Mouse (Mus musculus): ENCODE results near the gene Slc18a2.

Slc18a2 gene

GRCm38 (mm10) chr19:59260718-59261442, at the start of gene Slc18a2:
TSS of gene Slc18a2 (plus strand) at chr19:59260896.
- DNase-seq, result no peak

GRCm38 (mm10) chr19:59216891-59217290, 43.8 kb upstream of the Slc18a2 start:
- no peak for DNase-seq

DNA sequence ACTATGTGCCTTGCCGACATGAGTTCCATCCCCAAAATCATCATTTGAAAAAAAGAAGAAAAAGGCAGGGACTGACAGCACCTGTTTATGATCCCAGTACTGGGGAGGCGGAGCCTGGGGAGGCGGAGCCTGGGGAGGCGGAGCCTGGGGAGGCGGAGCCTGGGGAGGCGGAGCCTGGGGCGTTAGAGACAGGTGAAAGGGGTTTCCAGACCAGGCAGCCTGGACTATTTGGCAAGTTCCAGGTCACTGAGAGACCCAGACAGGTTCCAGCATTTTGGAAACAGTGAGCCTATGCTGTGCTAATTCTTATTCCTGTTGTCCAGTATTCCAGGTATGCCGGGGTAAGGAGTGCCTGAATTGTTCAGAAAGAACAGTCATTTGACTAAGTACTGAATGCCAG, 41.7 kb upstream of the Slc18a2 start, which contains the start of gene Kcnk18:
TSS of gene Kcnk18 (plus strand) at position 224 of the 400 bp plus-strand sequence.
- no peak for DNase-seq

DNA sequence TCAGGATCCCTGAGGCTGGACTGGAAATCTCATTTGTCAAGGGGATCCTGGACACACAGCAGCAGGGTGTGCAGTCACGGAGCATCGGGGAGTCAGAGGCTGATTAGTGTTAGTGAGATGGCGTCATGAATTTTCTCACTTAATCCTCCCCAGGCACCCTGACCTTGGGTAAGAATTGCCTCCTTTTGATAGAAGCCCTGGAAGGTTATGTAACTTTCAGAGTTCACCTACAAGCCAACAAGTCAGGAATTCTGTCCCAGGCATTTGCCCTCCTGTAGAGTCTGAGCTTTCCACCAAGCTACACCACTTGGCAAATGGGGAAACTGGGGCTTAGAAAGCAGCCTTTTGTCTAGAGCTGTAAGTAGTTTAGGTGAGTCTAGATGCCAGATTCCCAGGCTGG, 39.6 kb upstream of the Slc18a2 start:
- DNase-seq, result no peak

GRCm38 (mm10) chr19:59228376-59228775, 32.3 kb upstream of the Slc18a2 start:
- DNase-seq, result no peak

- no peak for DNase-seq
Measured at GRCm38 (mm10) chr19:59232786-59233185, 27.9 kb upstream of the Slc18a2 start.

GRCm38 (mm10) chr19:59235001-59235400, 25.7 kb upstream of the Slc18a2 start:
- no peak for DNase-seq

- DNase-seq, result no peak
Measured at GRCm38 (mm10) chr19:59236046-59236445, 24.6 kb upstream of the Slc18a2 start.

DNA sequence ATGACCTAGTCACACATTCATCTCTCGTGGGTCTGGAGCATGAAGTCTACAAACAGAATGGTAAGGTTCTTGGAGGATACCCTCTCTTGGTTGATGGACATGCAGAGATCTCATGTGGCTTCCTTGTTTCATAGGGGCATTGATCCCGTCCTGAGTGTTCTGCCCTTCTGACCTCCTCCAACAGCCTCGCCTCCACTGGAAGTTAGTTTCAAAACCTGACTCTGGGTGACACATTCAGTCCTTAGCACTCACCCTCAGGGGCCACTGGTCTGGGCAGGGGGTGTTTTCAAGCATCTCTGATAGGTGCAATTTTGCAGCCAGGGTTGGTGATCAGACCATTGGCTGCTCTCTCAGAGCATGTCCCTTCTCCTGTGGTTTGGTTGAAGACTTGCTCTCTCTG, 22.1 kb upstream of the Slc18a2 start:
- no peak for DNase-seq

DNA sequence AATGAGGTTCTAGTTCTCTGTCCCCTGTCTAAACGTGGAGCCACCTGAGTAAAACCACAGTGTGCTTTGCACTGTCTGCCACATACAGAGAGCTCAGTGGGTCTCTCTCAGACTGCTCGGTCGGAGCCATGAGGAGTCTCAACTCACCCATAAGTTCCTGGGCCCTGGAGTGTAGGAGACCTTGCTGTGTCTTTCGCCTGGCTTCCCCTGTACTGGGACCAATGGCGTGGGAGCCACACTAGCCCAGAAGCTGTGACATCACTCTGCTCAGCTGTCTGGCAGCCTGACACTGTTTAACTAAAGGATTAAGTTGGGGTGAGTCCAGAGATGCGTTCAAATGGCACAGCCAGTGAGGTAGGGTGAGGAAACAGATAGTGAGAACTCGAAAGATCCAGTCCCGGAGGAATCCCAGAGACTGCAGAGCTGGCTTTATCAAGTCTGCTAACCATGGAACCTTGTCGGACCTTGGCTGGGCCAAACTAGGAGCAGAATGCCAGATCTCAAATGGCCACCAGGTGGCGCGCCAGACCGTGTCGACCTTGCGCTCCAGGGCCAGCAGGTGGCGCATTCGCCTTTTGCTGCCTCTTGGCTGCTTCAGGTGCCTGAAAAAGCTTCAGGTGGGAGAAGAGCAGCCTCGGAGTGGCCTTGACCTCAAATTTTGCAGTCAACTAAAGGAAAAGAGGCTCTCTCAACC, 21.4 kb upstream of the Slc18a2 start:
- DNase-seq, result peak; percentile 76

DNA sequence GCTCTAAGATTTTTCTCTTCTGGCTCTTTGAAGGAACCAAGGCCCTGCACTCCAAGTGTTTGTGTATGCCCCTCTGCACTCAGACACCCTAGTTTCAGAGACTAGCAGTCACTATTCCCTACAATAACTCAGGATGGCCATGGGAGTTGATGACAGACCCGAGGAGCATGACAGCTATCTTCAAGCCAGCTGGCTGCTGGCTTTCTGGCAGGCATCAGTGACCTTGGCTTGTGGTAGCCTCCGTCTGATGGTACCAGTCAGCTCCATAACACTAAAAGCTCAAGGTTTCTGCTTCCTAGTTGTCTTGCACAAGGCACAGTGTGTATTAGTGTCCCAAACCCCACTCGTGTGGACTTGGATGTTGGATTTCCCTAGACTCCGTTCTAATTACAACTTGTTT, 18.7 kb upstream of the Slc18a2 start:
- DNase-seq, result no peak

DNA sequence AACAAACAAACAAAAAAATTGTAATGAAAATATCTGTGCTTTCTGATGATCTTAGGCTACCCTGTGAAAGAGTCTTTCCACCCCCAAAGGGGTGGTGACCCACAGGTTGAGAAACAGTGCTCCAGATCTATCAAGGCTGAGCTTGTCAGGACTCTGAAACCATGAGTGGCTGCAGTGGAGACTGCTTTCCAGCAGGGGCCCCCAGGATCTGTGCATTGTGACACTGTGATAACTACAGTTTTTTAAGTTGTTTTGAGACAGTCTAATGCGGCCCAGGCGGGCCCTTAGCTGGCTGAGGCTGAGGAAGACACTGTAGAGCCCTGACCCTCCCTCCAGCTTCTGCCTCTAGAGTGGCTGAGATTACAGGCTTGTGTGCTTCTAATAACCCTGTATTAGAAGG, 17.6 kb upstream of the Slc18a2 start:
- DNase-seq, result no peak

GRCm38 (mm10) chr19:59248144-59248543, 12.6 kb upstream of the Slc18a2 start:
- no peak for DNase-seq

DNA sequence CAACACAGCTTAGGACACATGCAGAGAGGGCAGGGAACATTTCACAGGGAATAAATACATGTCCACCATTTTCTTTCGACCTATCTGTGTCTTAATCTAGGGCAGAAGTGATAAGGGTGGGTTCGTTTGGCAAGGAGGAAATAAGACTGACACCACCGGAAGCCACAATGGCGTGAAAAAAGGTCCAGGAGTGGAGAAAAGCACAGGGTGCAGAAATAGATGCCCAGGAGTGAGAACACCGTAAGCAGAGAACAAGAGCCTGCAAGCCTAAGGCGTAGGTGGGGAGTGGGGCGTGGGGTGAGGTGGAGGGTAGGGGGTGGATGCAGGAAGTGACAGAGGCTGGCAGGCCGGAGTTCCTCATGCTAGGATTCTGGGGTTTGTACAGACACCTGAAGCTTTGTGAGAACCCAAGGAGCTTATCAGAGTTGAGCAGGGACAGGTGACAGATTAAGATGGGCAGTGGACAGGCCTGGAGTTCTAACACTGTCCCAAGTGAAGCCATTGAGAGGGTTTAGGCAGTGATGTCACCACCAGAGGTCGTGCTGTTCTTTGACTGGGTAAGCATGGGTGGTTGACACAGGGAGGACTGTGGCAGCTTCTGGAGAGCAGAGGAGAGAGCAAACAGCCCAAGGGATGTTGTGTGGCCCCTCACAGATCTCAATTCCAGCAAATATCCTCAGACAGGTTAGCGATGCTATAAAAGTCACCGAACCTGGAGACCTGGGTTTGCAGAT, 12.0 kb upstream of the Slc18a2 start:
- DNase-seq, result no peak

- no peak for DNase-seq
Measured at GRCm38 (mm10) chr19:59252651-59253050, 8.0 kb upstream of the Slc18a2 start.

DNA sequence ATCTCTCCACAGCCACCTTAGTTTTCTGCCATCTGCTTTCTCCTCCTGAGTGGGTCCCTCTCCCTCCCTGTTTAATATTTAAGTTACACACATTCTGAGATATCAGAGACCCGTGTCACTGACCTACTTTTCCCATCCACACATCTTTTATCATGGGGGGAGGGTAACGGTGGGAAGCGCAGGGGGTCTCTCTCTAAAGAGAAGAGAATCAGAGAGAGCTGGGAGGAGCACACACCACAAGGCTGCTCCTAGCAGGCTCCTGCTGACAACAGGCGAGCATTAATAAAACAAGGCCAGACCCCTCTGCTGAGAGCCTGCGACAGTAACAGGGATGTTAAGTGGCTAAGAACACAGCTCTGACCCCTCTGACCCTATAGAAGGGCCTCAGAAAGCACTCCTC, 1.1 kb upstream of the Slc18a2 start:
- no peak for DNase-seq

DNA sequence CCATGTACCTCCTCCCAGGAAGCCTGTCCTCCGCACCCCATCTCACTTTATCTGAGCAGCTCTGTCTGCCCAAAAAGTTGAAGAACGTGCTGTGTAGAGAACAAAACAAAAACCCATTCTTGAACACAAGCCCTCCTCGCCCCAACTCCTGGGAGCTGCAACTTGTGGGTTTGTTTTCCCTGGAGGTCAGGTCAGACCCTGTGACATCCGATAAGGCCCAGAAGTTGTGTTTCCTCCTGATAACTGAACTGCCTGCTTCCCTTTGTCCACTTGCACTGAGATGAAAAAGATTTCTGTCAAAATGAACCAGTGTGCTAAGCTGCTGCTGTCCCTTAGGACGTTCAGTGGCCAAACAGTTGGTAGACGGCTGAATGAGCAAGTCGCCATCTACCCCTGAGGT, 908 bp downstream of the Slc18a2 start:
- DNase-seq, result no peak

GRCm38 (mm10) chr19:59263171-59263570, 2.5 kb downstream of the Slc18a2 start:
- DNase-seq, result no peak

- DNase-seq, result no peak
Measured at GRCm38 (mm10) chr19:59264838-59265532, 4.3 kb downstream of the Slc18a2 start.

DNA sequence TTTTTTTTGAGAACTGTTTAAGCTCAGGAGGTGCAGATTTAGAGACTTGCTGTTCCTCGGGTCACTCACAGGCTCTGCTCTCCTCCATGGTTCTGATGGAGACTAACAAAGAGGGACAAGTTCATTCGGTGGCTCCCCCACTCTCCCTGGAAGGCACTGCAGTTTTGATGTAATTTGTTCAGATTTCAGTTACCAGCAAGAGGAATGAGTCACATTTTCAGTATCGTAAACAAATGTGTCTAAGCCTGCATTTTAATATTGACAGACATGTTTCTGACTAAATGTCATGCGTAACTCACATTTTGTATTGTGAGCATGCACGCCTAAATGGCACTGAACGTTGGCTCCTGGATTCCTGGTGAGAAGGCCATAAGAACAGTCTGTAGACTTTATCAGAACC, 5.2 kb downstream of the Slc18a2 start:
- DNase-seq, result no peak

DNA sequence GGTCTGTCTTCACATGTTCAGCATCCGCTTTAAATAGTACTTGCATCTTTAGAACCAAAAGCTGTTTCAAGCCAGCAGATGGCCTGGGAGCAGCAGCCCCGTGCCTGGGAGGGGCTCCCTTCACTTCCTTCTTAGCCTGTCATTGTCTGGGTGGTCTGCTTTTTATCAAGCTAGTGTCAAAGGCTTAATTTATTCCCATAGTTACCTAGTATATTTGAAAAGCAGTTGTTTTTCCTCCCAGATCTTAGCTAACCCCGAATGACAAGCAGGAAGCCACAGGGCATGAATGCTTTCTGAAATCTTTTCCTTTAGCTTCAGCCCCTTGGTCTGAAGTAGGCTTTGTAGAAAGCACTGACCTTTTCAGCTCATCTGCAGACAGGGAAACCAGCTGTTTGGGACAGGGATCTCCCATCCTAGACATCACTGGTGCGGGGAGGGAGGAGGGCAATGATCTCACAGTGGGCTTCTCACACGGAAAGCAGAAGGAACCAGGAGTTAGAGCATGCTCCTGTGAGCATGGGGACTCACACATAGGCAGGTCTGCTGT, 6.8 kb downstream of the Slc18a2 start:
- no peak for DNase-seq

DNA sequence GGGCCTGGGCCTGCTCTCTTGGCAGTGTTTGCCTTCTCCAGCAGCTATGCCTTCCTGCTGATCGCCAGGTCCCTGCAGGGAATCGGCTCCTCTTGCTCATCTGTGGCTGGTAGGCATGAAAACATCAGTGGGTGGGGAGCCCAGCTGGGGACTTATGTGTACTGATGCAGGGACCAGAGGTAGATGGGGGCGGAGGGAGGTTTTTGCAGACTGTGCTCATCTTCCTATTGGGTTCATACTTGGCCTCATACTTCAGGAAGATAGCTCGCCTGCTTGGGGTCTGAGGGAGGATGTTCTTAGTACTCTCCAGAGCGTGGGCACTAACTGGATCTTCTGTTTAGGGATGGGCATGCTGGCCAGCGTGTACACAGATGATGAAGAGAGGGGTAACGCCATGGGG, 12.5 kb downstream of the Slc18a2 start:
- no peak for DNase-seq

DNA sequence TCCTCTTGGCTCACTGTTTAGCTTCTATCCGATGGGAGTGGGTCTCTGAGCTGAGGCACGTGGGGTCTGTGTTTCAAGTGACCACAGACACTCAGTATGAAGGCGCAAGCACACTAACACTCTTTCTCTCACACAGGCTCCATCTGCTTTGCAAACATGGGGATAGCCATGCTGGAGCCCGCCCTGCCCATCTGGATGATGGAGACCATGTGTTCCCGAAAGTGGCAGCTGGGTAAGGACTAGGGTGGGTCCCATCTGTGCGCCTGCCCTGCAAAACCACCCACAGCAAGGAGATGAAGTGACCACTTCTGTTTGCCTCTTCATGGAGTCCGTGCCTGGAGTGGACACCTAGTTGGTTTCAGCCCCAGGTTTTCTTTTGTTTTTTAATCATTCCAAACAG, 15.7 kb downstream of the Slc18a2 start:
- no peak for DNase-seq
